Mouse (Mus musculus): ENCODE data around the gene Foxa2.

Gene Foxa2

DNA sequence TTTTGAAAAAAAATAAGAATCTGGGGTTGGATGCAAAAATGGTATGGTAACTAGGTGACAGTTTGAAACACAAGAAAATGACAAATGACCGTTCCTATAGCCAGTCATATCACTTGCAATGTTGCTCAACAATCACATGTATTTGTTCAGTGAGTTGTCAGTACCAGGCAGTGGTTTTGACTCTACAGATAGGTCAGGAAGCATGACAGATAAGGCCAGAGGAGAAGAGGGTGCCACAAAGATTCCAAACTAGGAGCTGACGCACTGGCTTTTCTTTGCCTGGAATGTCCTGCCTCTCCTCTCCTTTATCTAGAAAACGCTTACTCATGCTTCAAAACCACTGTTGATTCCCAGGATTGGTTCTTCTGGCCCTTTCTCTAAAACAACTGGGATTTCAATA lies 33.4 kb downstream of the Foxa2 start:
- in situ Hi-C loops (cut with MboI, MseI): loop anchor here (5.0 kb wide), 1 partner anchor 229 kb away; no protein-coding TSS in a partner anchor

DNA sequence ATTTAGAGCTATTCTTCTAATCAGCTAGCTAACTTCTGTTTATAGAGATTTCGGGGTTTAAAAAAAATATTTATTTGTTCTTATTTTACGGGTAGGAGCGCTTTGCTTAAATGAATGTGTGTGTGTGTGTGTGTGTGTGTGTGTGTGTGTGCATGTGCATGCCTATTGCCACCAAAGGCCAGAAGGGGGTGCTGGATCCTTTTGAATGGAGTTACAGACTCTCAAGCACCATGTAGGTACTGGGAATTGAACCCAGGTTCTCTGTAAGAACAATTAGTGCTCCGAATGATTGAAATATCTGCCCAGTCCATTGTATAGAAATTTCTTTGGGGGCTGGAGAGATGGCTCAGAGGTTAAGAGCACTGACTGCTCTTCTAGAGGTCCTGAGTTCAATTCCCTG lies 37.7 kb downstream of the Foxa2 start:
- in situ Hi-C loops (cut with MboI, MseI): no loop called here

DNA sequence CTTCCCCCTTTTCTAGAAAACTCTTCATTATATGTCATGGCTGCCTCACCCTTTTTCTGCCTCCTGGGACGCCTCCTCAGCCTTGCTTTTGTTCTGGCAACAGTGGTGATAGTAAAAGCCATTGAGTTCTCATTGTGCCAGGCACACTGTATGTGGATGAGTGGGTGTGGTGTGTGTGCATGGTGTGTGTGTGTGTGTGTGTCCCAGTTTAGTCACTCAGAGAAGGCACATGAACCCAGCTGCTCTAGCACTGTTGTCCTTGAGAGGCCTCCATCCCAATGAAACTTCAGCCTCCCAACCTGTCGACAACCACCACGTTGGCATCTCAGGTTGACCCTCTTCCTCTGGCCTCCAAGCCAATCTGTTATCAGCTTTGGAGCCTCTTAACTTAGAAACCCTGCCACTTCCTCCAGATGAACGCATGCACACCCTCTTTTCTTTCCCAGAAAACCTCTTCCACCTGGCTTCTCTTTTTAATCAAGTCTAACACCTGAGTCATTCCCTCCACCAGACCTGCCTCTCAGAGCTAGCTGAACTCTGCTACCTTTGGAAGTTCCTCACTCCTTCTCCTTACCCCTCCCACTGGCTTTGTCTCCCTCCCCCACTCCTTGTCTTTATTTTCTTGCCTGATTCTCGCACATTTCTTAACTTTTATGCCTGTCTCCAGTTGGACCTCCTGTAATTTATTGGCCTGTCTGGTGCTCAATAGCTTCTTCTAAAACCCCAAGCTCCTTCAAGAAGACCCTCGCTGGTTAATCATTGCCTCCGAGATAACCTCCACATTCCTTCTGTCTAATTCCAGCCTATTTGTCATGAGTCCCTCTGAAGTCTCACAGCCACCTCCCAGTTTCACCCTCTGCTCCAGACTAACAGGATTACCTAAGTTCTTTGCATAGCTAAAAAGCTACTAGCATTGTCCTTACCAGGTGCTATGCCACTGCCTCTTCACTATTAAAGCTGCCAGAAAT lies 41.9 kb downstream of the Foxa2 start:
- in situ Hi-C loops (cut with MboI, MseI): no loop called here

DNA sequence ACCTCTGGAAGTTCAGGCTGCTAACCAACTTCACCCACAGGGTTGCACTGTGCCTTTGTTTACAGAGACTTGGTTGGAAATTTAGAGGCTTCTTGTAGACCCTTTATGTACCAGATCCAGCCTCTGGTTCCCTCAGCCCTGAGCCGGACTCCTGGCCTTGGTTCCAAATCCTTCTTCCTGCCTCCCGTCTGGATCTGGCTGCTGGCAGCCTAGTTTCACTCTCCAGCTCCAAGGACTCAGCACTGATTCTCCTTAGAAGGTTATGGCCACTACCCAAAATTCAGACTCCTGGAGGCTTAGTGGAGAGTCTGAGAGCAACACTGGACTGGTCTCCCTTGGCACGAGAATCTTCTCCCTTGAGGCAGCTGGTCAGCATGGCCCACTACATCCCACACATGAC lies 43.3 kb downstream of the Foxa2 start:
- in situ Hi-C loops (cut with MboI, MseI): no loop called here

DNA sequence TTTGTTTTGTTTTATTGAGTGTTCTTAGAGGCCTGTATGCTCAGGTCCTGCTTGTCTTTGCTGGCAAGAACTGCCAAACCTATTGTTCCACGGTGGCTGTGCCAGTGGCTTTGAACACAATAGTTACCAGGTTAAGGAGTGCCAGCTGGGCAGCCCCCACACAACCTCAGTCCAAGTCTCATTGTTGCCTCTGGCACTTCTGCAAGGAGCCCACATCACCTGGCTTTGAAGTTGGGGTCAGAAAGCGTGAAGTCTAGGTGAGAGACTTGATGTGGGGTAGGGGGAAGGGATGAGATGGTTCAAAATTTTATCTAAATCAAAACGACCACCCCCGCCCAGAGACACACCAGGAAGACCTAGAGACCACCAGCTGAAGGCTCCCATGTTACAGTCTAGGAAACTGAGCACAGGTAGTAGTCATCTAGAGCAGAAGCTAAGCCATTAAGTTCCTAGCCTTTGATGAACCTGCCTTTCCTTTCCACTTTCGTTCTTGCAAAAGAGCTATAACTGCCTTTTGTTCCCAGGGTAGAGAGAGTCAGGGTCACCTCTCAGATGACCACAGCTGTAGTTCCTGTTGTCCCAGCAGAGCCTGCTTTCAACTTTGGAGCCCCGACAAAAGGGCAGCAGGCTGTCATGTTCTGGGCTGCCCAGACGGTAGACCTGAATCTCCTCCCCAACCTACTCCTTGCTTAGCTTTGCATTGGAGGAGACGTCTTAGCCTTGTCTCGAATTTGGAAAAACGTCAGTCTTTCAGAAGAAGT lies 48.4 kb downstream of the Foxa2 start:
- in situ Hi-C loops (cut with MboI, MseI): no loop called here

DNA sequence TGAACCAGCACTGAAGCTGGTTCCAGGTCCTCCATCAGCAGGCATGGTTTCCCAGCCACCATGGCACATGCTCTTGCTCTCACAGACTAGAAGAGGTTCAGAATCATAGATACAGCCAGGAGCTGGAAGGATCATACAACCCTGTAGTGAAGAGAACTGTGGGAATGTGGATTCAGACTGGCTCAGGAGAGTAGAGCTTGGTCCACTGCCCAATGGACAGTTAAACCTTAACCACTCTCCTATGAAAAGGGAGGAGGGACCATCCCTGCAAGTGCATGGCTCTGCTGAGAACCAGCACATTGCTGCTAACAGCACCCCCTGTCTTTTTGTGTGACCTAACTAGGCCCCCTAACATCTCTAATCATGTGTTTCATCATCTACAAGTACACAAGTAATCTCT lies 50.0 kb downstream of the Foxa2 start:
- in situ Hi-C loops (cut with MboI, MseI): no loop called here

DNA sequence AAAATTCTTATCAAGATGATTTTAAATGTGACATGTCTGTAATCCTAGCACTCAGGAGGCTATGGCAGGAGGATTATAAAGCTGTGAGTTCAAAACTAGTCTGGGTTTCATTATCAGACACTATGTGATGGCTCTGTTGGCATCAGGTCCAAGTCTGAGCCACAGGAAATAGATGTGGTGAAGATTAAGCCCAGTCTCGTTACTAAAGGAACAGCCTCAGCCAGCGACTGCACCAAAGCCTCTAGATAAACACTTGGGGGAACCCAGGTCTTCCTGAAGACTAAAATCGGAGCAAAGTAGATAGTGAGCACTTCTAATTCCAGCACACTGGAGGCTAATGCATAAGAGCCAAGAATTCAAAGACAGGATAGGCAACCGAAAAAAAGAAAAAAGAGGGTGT lies 52.9 kb downstream of the Foxa2 start:
- in situ Hi-C loops (cut with MboI, MseI): no loop called here

DNA sequence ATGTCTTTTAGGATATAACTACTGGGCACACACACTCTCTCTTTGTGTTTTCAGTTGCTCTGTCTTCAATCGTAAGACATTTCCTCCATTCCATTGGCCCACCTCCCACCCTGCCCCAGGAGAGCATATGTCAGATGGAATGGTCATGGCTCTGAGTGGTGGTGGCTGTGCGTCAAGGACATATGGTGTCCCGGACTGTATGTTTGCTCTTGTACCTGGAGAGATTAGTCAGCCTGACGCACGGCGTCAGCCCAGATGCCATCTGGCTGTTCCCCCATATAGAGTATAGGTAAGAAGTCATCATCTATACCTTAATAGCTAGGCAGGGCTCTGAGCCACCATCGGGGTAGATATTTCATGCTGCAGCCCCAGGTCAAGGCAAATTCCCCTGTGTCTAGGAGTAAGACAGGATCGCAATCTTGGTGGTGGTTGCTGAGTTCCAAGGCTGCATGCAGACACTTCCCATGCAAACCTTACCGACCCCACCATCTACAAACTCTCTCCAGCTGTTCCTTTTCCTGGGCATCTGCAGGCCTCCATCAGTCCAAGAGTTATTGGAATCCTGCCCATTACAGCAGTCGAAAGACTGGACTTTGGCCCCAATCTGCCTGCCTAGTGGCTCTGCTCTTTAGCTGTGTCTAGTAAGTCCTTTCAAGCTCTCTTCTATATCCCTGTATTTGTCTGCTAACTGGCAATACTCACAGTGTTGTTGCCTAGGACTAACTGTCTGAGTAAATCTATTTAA lies 53.7 kb downstream of the Foxa2 start:
- in situ Hi-C loops (cut with MboI, MseI): no loop called here
